Mouse (Mus musculus) MEL (cell line): ENCODE results near the gene Trmt61a. TPM values are rescaled to one million over a fixed set of nuclear protein-coding genes. Genes with fewer than 3 reads are reported as not detected.

ENCODE experiments used
- DNase-seq: peaks from one replicate; pipeline ENCODE4 v3.0.0; 2011; ENCODE audit warnings: low read depth, low spot score
- H3K27ac ChIP-seq: 2 replicates; pipeline ENCODE4 v1.5.1; 2012; ENCODE audit warnings: low read depth, mild to moderate bottlenecking, control low read depth, low read length, moderate library complexity; ENCODE audit not compliant: control insufficient read depth
- H3K27me3 ChIP-seq, 2 experiments: fragments of 150-350 bp in 1 of 2; sonication (generic) in 1 of 2; 2 replicates each; pipeline ENCODE4 v1.6.1; 2012; ENCODE audit warnings: low read length in 2 of 2, mild to moderate bottlenecking in 2 of 2, improper control_type of control experiment in 1 of 2, moderate library complexity in 1 of 2; ENCODE audit not compliant: insufficient read depth in 2 of 2, control insufficient read depth in 1 of 2
- H3K36me3 ChIP-seq, 2 experiments: 2 replicates each; pipeline ENCODE4 v1.6.1; 2012 to 2014; ENCODE audit warnings: low read length in 2 of 2, improper control_type of control experiment in 1 of 2, inconsistent platforms in 1 of 2, mild to moderate bottlenecking in 1 of 2; ENCODE audit not compliant: insufficient read depth in 2 of 2, control insufficient read depth in 1 of 2
- H3K4me1 ChIP-seq, 2 experiments: fragments of 150-350 bp in 1 of 2; sonication (generic) in 1 of 2; 2 replicates each; pipeline ENCODE4 v1.6.1; 2012; ENCODE audit warnings: low read length in 2 of 2, improper control_type of control experiment in 1 of 2, mild to moderate bottlenecking in 1 of 2; ENCODE audit not compliant: insufficient read depth in 2 of 2, control insufficient read depth in 1 of 2
- H3K4me3 ChIP-seq, 2 experiments: fragments of 150-350 bp in 1 of 2; sonication (generic) in 1 of 2; 2 replicates each; pipeline ENCODE4 v1.5.1; 2012; ENCODE audit warnings: low read depth in 2 of 2, low read length in 2 of 2, mild to moderate bottlenecking in 2 of 2, moderate library complexity in 2 of 2, control low read depth in 1 of 2, improper control_type of control experiment in 1 of 2; ENCODE audit not compliant: control insufficient read depth in 1 of 2, insufficient read depth in 1 of 2
- H3K79me2 ChIP-seq: 2 replicates; pipeline ENCODE4 v1.6.1; 2012; ENCODE audit warnings: mild to moderate bottlenecking, low read length, moderate library complexity; ENCODE audit not compliant: control insufficient read depth, poor library complexity, insufficient read depth
- H3K9ac ChIP-seq: 2 replicates; pipeline ENCODE4 v1.6.1; 2012; ENCODE audit warnings: low read depth, mild to moderate bottlenecking, control low read depth, low read length, moderate library complexity; ENCODE audit not compliant: control insufficient read depth, poor library complexity, severe bottlenecking
- H3K9me3 ChIP-seq: fragments of 150-350 bp; sonication (generic); replicated peaks from 2 replicates; pipeline ENCODE4 v1.6.1; 2012; ENCODE audit warnings: mild to moderate bottlenecking, low read length, improper control_type of control experiment, moderate library complexity; ENCODE audit not compliant: insufficient read depth
- CTCF ChIP-seq, 3 experiments: IDR thresholded peaks in 2 of 3; conservative IDR thresholded peaks in 1 of 3; 2 replicates each; pipeline ENCODE4 v1.5.1; 2011 to 2012; ENCODE audit warnings: low read length in 3 of 3, low read depth in 2 of 3, mild to moderate bottlenecking in 2 of 3, improper control_type of control experiment in 1 of 3, inconsistent platforms in 1 of 3, mixed read lengths in 1 of 3, moderate library complexity in 1 of 3; ENCODE audit not compliant: control insufficient read depth in 1 of 3, insufficient read depth in 1 of 3, poor library complexity in 1 of 3, severe bottlenecking in 1 of 3
- ELF1 ChIP-seq: IDR thresholded peaks from 2 replicates; pipeline ENCODE4 v1.6.1; 2014; ENCODE audit warnings: low read depth, mild to moderate bottlenecking, inconsistent platforms, low read length, improper control_type of control experiment, moderate library complexity
- GABPA ChIP-seq: IDR thresholded peaks from 2 replicates; pipeline ENCODE4 v1.6.1; 2012; ENCODE audit warnings: low read depth, mild to moderate bottlenecking, inconsistent platforms, low read length, improper control_type of control experiment, moderate library complexity
- JUND ChIP-seq: IDR thresholded peaks from 2 replicates; pipeline ENCODE4 v1.6.1; 2011; ENCODE audit warnings: low read depth, mild to moderate bottlenecking, improper control_type of control experiment, low read length
- MAX ChIP-seq: IDR thresholded peaks from 2 replicates; pipeline ENCODE4 v1.6.1; 2011; ENCODE audit warnings: low read length, improper control_type of control experiment
- MAZ ChIP-seq: IDR thresholded peaks from 2 replicates; pipeline ENCODE4 v1.6.1; 2012; ENCODE audit warnings: low read depth, mild to moderate bottlenecking, inconsistent platforms, low read length, improper control_type of control experiment
- MYC ChIP-seq: IDR thresholded peaks from 2 replicates; pipeline ENCODE4 v1.6.1; 2011; ENCODE audit warnings: low read depth, mild to moderate bottlenecking, low read length, improper control_type of control experiment, moderate library complexity
- NELFE ChIP-seq: IDR thresholded peaks from 2 replicates; pipeline ENCODE4 v1.6.1; 2011; ENCODE audit warnings: low read depth, low read length, improper control_type of control experiment
- POLR2AphosphoS2 ChIP-seq: IDR thresholded peaks from 2 replicates; pipeline ENCODE4 v1.6.1; 2011; ENCODE audit warnings: low read length, improper control_type of control experiment
- RAD21 ChIP-seq: IDR thresholded peaks from 2 replicates; pipeline ENCODE4 v1.6.1; 2011; ENCODE audit warnings: mild to moderate bottlenecking, low read depth, low read length, improper control_type of control experiment
- SIN3A ChIP-seq: IDR thresholded peaks from 2 replicates; pipeline ENCODE4 v1.6.1; 2012; ENCODE audit warnings: low read length, improper control_type of control experiment, inconsistent platforms
- SMC3 ChIP-seq: IDR thresholded peaks from 2 replicates; pipeline ENCODE4 v1.6.1; 2011; ENCODE audit warnings: low read depth, low read length, improper control_type of control experiment
- TAL1 ChIP-seq: IDR thresholded peaks from 2 replicates; pipeline ENCODE4 v1.6.1; 2012; ENCODE audit warnings: mild to moderate bottlenecking, inconsistent platforms, low read length, moderate library complexity, mixed read lengths
- TBP ChIP-seq: IDR thresholded peaks from 2 replicates; pipeline ENCODE4 v1.8.0; 2011; ENCODE audit warnings: low read depth, low read length, improper control_type of control experiment
- ZC3H11A ChIP-seq: IDR thresholded peaks from 2 replicates; pipeline ENCODE4 v1.6.1; 2012; ENCODE audit warnings: low read depth, mild to moderate bottlenecking, inconsistent platforms, low read length, improper control_type of control experiment
- ZMIZ1 ChIP-seq: IDR thresholded peaks from 2 replicates; pipeline ENCODE4 v1.6.1; 2012; ENCODE audit warnings: low read depth, mild to moderate bottlenecking, inconsistent platforms, low read length, improper control_type of control experiment, moderate library complexity
- ZNF384 ChIP-seq: IDR thresholded peaks from 2 replicates; pipeline ENCODE4 v1.6.1; 2012; ENCODE audit warnings: low read depth, mild to moderate bottlenecking, inconsistent platforms, low read length, improper control_type of control experiment
- polyA plus RNA-seq, 2 experiments: library from polyadenylated mRNA; stranded (reverse) in 1 of 2; unstranded in 1 of 2; fragments of >175 nt in 1 of 2; fragments of >200 nt in 1 of 2; gene quantifications; 2 replicates each; pipeline versions ENCODE4 v1.2.1 to v1.2.4; 2012; ENCODE audit warnings: low replicate concordance in 2 of 2, low read depth in 1 of 2; ENCODE audit not compliant: insufficient read length in 2 of 2, insufficient read depth in 1 of 2, missing spikeins in 1 of 2
- total RNA-seq: library from RNA; depleted of rRNA; stranded (reverse); fragments of 300-350 nt; gene quantifications from 2 replicates; pipeline ENCODE4 v1.2.3, GENCODE M21; 2012

Gene Trmt61a
- total and polyA plus RNA-seq, 3 experiments: 41.4 to 77.5 TPM; not detected in 1

- no peaks in the 10 kb centered on the region for H3K79me2 ChIP-seq
- H3K4me3 ChIP-seq: no peak overlapping the region
- no peaks in the 10 kb centered on the region for H3K4me1 ChIP-seq
- no peak overlapping the region for H3K27ac ChIP-seq
- peaks cover 2 to 9% of the 10 kb centered on the region in 2 experiments for H3K36me3 ChIP-seq
- peak; percentile 31; the same call in 1 of the 2 replicates for TF ChIP-seq ZC3H11A
- TF ChIP-seq MAZ: no peak
- no peak for TF ChIP-seq TAL1
- TF ChIP-seq MAX: no peak
- no peak for TF ChIP-seq MYC
- peak; percentile 64 to 71 (median 68) for TF ChIP-seq CTCF (IDR thresholded peaks at IDR 0.05 in 2 of 3, conservative IDR thresholded peaks at IDR 0.05 in 1 of 3; ENCODE audit: control insufficient read depth in 1 of 3, insufficient read depth in 1 of 3, low read depth in 2 of 3, low read length in 3 of 3, poor library complexity in 1 of 3, severe bottlenecking in 1 of 3)
- TF ChIP-seq ZNF384: no peak
- no peak for TF ChIP-seq SIN3A
- TF ChIP-seq TBP: no peak
- no peak for TF ChIP-seq POLR2AphosphoS2
- peak; percentile 56 for TF ChIP-seq SMC3
- TF ChIP-seq RAD21: peak; percentile 43
- H3K9me3 ChIP-seq: no peaks in the 10 kb centered on the region
- DNase-seq: peak; percentile 71
- H3K27me3 ChIP-seq: no peaks in the 10 kb centered on the region
- no peak overlapping the region for H3K9ac ChIP-seq
These were observed 29.8 kb upstream of the Trmt61a start for GRCm38 (mm10) chr12:111648061-111648645.

- Histone ChIP-seq H3K4me3 (no peak overlapping the region), H3K9me3 (no peaks in the 10 kb centered on the region), H3K9ac (no peak overlapping the region), H3K79me2 (no peaks in the 10 kb centered on the region), H3K27me3 (no peaks in the 10 kb centered on the region), H3K27ac (no peak overlapping the region), H3K36me3 (peaks cover 0 to 6% of the 10 kb centered on the region in 2 experiments; a peak in 2 of 4 replicates)
- no peak for DNase-seq
- no peak for TF ChIP-seq ZMIZ1
- no peak for TF ChIP-seq MYC
- no peak for TF ChIP-seq GABPA
- no peak for TF ChIP-seq MAZ
- no peak for TF ChIP-seq NELFE
- no peak for TF ChIP-seq JUND
- TF ChIP-seq ZNF384: no peak
- no peak for TF ChIP-seq ELF1
- TF ChIP-seq, all 39 proteins: peak for 0
- no peaks in the 10 kb centered on the region for H3K4me1 ChIP-seq
These were observed 25.0 kb upstream of the Trmt61a start for GRCm38 (mm10) chr12:111652953-111653352.
